Mouse (Mus musculus): ENCODE measurements around the gene Arhgap28.
"Not testable (repeated sequence)": the region's sequence is repeated elsewhere in the genome, so short reads cannot be mapped to it uniquely, and the experiment has no call there.

Arhgap28 gene

GRCm38 (mm10) chr17:67877599-67877998 is 126.3 kb downstream of the Arhgap28 start:
- no peak for DNase-seq (ENCODE audit: low spot score)

- DNase-seq (ENCODE audit: low spot score), result peak; percentile 82
Observed at GRCm38 (mm10) chr17:67869731-67870601, 134.0 kb downstream of the Arhgap28 start.

GRCm38 (mm10) chr17:67866541-67867241 is 137.2 kb downstream of the Arhgap28 start:
- DNase-seq (ENCODE audit: low spot score), result no peak

DNA sequence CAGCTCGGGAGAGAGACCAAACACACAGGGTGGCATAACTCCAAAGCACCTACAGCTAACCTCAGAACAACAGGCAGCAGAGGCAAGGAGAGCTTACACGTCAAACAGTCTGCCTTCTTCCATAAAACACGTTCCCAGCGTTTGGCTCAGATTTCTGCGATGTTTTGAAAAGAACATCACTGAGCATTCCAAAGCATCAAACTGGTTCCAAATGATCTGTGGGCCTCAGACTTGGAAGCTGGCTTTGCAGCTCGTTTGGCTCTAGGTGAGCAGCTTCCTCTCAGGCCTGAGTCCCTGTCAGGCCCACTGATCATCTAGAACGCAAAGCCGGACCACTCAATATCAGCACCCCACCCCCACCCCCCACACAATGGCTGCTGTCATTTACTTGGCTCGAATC is 137.9 kb downstream of the Arhgap28 start:
- no peak for DNase-seq (ENCODE audit: low spot score)

DNA sequence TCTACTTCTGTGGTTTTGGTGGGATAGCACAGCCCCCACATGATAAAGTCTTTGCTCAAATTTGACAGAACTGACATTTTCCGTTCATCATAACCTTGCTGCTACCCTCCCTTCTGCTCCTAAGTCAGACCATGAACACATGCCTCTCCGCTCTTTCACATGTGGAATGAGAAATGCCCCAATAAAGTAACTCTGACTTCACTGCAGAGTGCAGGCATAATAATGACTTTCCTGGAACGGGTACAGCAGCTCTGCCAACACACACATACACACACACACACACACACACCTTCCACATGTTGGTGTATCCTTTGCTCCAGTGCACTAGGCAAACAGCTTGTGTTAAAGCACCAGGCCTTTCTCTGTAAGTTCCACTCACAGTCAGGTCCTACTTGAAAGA is 139.0 kb downstream of the Arhgap28 start:
- no peak for DNase-seq (ENCODE audit: low spot score)

DNA sequence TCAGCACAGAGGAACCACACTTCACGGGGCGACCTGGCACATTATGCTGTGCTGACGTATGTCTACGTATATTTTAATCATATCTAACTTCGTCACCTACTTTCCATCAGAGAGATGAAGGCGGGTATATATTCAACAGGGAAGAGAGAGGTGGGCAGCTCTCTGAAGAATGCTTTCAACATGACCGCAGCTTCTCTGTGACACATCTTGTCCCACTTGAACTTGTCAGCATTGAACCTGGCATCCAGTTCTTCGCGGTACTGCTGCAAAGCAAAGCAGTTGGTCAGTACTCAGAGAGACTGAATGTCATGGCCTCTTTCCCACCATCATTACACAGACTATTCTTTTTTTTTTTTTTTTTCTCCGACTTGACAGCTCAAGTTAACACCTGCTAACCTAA is 139.6 kb downstream of the Arhgap28 start:
- no peak for DNase-seq (ENCODE audit: low spot score)

- DNase-seq (ENCODE audit: low spot score), result peak; percentile 84
Observed at GRCm38 (mm10) chr17:67861744-67862535, 142.0 kb downstream of the Arhgap28 start.

DNA sequence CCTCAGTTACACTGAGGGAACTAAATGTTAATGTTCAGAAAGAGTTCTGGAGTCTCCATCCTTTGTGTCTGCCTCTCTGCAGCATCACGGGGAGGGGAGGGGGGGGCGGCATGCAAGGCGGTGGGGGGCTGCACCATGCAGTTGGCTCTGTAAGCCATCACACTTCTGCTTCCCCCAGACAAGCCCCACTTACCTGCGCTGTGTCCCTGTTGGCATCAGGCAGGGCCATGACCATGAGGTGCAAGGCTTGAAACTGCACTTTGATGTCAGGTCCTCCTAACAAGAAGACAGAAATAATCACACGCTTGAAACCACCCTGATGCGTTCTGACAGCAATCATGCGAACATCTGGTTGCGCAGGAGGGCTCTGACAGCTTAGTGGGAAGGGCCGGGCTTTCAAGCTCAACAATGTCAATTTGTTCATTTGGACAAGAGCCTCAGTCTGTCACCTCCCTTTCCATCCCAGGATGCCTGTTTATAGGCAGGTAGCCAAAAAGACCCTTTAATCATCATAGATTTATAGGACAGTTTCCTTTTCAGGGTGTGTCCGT is 142.8 kb downstream of the Arhgap28 start:
- peak; percentile 29 for DNase-seq (ENCODE audit: low spot score)

DNA sequence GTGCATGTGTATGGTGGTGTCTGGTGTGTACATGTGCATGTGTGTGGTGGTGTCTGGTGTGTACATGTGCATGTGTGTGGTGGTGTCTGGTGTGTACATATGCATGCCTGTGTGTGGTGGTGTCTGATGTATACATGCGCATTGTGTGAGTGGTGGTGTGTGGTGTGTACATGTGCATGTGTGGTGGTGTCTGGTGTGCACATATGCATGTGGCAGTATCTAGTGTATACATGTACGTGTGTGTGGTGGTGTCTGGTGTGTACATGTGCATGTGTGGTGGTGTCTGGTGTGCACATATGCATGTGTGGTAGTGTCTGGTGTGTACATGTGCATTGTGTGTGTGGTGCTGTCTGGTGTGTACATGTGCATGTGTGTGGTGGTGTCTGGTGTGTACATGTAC is 162.4 kb downstream of the Arhgap28 start:
- not testable (repeated sequence) for DNase-seq (ENCODE audit: low spot score)

GRCm38 (mm10) chr17:67838948-67839347 is 165.0 kb downstream of the Arhgap28 start:
- DNase-seq (ENCODE audit: low spot score), result no peak

GRCm38 (mm10) chr17:67837351-67838090 is 166.4 kb downstream of the Arhgap28 start:
- DNase-seq (ENCODE audit: low spot score), result peak; percentile 90

DNA sequence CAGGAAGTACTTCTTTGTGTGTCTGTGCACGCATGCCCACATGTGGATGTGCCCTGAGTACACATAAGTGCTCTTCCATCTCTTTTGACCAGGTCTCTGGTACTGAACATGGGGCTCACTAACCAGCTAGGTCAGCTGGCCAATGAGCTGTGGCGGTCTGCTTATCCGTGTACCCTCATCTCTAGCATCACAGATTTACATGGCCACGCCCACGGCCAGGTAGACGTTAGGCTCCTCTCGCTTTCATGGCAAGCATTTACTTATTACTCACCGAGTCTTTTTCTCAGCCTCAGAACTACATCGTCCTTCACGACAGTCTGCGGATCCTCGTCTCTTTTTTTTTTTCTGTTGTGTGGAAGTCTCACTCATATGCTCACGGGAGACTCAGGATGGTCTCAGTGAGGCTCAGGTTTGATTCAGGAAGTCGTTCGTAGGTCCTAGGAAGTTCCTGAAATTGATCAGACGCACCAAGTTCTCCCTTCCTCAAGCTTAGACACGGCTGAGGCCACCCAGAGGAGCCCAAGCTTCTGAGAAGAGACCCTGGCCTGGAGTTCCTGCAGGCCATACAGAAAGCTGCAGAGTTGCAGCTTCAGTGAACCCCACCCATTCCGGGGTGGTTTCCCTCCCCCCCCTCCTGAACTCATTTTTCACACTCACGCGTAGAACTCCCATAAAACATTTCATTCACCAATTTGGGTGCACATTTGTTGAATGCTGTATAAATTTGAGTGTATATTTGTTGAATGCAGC is 167.6 kb downstream of the Arhgap28 start:
- no peak for DNase-seq (ENCODE audit: low spot score)

DNA sequence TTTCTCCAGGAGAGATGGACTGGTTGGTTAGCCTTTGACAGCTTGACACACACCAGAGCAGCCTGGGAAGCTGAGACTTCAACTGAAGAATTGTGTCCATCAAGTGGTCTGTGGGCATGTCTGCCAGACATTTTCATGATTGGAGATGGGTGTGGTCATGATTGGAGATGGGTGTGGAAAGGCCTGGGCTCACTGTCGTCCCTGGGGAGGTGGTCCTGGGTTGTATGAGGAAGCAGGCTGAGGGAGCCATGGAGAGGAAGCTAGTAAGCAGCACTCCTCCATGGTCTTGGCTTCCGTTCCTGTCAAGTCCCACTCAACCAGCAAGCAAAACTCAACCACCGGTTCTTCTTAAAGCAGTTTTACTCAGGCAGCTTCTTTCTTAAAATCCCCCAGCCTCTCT is 176.5 kb downstream of the Arhgap28 start:
- no peak for DNase-seq (ENCODE audit: low spot score)

DNA sequence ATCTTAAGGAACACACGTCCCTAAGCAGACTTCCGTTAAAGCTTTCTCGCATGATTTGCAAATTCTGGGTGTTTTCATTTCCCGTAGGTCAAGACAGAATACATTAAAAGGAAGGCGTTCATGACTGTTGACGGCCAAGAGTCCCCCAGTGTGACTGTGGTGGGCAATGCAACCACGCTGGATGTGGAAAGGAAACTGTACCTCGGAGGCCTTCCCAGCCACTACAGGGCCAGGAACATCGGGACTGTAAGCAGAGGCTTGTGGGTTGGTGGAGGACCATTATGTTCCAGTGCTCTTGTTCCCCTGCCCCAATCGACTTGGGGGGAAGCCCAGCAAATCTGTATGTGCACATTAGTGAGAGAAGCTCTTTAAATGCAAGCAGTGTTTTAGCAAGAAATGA is 187.0 kb downstream of the Arhgap28 start:
- no peak for DNase-seq (ENCODE audit: low spot score)

GRCm38 (mm10) chr17:67815720-67816119 is 188.2 kb downstream of the Arhgap28 start:
- no peak for DNase-seq (ENCODE audit: low spot score)

DNA sequence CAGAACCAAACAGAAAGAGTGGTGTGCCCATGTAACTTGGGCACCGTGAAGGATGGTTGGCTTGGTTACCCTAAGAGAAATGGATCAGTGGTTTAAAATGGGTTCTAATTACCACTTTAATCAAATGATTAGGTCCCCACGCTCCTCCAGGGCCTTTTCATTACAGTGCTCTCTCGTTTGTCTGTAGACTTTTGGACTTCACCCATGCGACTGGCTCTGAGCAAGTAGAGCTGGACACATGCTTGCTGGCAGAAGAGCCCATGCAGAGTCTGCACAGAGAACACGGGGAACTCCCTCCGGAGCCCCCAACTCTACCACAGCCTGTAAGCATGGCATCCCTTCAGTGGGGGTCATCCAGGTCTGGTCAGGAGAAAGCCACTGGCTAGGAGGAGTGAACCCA is 190.3 kb downstream of the Arhgap28 start:
- DNase-seq (ENCODE audit: low spot score), result no peak

- no peak for DNase-seq (ENCODE audit: low spot score)
Observed at GRCm38 (mm10) chr17:67809171-67809570, 194.7 kb downstream of the Arhgap28 start.

Measured in retina, embryonic 14.5 days (tissue).